Mouse (Mus musculus) c-Kit-positive CD71-negative TER-119-negative erythroid progenitor cells, embryonic 14.5 days (primary cell): ENCODE measurements at regions not wholly inside any gene's neighbourhood (a gene's known extent, or its start where the extent isn't known, plus 50 kb on each side); places are given as distances from the start of the nearest gene placed in this dataset.
"Not testable (repeated sequence)": the region's sequence is repeated elsewhere in the genome, so short reads cannot be mapped to it uniquely, and the experiment has no call there.

ENCODE experiments used
- DNase-seq: peaks from one replicate; pipeline ENCODE4 v3.0.0-alpha.2; 2013; ENCODE audit warnings: low read depth

DNA sequence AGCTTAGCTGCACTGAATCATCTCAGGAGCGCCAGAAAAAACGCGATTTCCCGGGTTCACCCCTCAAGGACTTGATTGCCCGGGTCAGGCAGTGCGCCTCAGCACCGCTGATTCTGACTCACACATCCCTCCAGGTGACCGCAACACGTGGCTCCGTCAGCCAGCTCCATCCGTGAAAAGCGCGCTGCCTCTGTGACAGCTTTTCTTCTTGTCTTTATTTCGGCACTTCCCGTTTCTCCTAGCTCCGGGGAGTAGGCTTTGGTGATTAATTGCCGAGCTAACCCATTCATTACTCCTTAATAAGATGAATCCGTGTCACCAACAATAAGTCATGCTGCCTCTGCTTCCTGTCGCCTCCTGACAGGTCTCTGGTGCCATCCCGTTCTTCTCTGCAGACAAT, 108.6 kb downstream of the Katnal1 start:
- DNase-seq: peak; percentile 47

- no peak for DNase-seq
These were observed 109.7 kb downstream of the Katnal1 start for GRCm38 (mm10) chr5:148819423-148819822.

DNA sequence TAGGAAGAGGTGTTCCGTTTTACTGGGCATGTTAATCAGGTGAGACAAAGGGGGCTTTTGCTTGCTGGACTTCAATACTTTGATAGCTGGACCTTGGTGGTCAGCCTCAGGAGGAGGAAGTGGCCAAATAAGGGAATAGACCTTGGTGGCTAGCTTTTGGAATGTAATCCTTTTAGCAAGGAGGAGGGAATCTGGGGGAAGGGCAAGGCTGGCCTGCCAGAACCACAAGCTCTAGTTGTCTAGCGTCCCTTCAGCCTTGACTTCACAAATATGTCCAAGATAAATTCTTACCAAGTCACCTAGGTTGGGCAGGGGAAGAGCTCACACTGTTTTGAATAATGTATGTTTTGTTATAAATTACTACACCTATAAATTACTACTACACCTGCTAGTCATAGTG, 110.4 kb downstream of the Katnal1 start:
- no peak for DNase-seq

GRCm38 (mm10) chr5:148812840-148813239, 116.3 kb downstream of the Katnal1 start:
- no peak for DNase-seq

GRCm38 (mm10) chr5:148812016-148812415, 117.1 kb downstream of the Katnal1 start:
- DNase-seq: peak; percentile 87

- no peak for DNase-seq
These were observed 119.6 kb downstream of the Katnal1 start for GRCm38 (mm10) chr5:148809485-148809884.

GRCm38 (mm10) chr5:148809055-148809454, 120.1 kb downstream of the Katnal1 start:
- DNase-seq: no peak

GRCm38 (mm10) chr5:148808426-148808825, 120.7 kb downstream of the Katnal1 start:
- no peak for DNase-seq

- DNase-seq: no peak
These were observed 121.5 kb downstream of the Katnal1 start for GRCm38 (mm10) chr5:148807612-148808011.

- DNase-seq: no peak
These were observed 124.1 kb downstream of the Katnal1 start for GRCm38 (mm10) chr5:148805030-148805429.

- DNase-seq: no peak
These were observed 125.3 kb downstream of the Katnal1 start for GRCm38 (mm10) chr5:148803772-148804171.

GRCm38 (mm10) chr5:148802720-148803119, 126.4 kb downstream of the Katnal1 start:
- no peak for DNase-seq

DNA sequence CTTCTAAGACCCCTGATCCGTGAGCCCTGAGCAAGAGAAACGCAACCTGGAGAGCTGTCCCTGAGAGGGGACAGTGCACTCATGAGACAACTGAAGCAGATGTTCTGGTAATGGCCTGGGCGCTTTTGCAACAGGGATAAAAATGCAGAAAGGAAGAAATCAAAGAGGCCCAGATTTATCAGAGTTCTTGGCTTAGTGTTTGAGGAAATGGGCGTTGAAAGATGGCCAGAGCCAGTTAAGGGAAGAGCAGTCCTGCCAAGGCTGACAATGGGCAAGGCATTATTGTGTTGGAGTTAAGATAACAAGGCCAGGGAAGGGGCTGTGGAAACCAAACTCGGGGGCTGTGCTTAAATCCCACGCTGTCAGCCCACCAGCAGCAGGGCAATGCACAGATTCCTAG, 130.6 kb downstream of the Katnal1 start:
- no peak for DNase-seq

- DNase-seq: no peak
These were observed 133.0 kb downstream of the Katnal1 start for GRCm38 (mm10) chr5:148796072-148796471.

GRCm38 (mm10) chr5:148794465-148794864, 134.7 kb downstream of the Katnal1 start:
- DNase-seq: no peak

DNA sequence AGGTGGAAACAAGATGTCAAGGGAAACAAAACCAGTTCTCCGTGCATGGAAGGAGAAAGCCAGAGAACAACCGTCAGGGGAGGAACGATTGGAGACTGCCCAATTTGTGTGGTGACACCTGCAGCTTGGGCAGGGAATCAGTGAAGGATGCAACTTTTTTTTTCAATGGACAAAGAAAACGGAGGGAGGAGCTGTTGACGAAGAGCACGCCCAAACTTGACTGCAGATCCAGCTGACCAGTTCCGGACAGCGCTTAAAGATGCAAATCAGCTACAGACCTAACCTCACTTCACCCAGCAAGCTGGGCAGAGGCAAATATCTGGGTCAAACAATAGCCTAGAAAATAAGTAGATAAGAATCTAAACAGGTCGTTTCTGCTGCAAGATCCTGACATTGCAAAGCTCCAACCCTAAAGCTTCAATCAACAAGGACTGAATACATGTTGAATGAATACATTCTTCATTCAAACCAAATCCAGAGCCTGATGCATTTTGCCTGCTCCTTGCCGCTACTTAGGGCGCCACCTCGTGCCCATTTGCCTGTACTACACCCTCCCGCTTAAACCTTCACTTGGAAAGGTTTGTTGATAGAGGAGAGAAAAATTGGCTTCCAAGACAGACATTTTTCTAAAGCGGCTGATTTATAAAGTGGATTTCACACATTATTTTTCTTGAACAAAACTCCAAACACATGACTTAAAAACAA, 136.2 kb downstream of the Katnal1 start:
- peak; percentile 71 for DNase-seq

DNA sequence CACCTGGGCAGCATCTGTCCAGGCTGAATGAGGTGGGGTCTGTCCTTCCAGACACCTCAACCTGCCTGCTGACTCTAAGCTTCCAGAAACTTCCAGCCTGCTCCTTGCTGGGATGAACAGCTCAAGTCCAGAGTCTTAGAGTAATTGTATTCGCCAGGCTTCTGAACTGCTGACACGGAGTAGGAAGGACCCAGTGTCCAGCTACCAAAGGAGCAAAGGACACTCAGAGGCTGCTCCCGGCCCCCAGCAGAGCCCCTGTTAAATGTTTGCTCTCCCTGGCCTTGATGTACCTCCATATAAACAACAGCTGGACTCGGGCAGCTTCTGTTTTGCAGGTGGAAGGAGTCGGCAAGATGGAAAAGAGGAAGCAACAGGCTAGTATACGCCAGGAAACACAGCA, 137.5 kb downstream of the Katnal1 start:
- DNase-seq: no peak

DNA sequence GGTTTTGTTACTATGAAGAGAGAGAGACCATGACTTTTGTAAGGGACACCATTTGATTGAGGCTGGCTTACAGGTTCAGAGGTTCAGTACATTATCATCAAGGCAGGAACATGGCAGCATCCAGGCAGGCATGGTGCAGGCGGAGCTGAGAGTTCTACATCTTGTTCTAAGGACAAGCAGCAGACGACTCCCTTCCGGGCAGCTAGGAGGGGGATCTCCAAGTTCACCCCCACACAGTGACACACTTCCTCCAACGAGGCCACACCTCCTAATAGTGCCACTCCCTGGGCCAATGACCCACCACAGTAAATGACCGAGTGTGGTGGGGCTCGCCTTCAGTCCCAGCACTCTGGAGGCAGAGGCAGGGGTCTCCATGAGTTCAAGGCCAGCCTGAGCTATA, 138.8 kb downstream of the Katnal1 start:
- DNase-seq: not testable (repeated sequence)

DNA sequence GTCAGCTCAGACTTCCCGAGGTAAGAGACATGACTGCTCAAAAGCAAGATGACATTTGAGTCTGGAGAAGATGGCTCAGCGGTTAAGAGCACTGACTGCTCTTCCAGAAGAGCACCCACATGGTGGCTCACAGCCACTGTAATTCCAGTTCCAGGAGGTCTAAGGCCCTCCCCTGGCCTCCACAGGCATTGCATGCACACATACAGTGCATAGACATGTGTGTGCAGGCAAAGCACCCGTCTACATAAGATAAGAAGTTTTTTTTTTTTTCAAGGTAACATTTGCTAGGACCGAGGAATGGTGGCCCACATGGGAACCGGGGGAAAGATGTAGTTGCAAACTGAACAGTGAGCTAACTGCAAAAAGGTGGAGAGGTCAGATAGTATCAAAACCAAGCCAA, 139.3 kb downstream of the Katnal1 start:
- DNase-seq: no peak

GRCm38 (mm10) chr5:148789147-148789566, 140.0 kb downstream of the Katnal1 start:
- no peak for DNase-seq

DNA sequence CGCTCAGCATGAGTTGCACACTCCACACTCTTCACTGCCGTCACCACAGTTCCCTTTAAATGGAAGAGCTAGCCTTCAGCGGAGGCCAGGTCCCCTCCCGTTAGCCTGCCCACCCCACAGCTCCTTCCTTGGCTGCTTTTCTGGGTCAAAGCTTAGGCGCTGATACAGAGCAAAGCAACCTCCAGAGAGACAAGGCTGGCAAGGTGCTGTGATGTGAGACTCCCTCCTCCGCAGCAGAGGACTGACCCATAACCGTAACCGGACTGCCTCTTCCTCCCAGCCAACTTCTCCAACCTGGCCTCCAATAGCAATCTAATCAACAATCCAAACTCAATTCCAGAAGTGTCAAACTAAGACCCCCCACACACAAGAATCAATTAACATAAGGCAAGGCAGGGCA, 140.4 kb downstream of the Katnal1 start:
- DNase-seq: no peak

DNA sequence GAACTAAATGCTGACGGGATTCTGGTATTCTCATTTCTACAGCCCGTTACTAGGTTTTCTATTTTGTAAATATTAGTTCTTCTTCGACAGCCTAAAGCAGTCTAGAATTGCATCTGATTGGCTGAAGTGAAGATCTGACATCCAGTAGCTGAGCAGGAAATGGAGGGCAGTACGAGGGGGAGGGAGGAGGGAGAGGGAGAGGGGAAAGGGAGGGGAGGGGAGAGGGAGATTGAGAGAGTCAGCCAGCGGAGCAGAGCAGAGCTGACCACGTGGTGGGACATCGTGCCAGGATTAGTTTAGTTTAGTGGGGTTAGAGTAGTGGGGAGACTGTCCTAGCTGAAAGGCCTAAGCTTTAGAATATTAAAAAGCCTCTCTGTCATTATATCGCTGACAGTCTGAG, 141.8 kb downstream of the Katnal1 start:
- no peak for DNase-seq

DNA sequence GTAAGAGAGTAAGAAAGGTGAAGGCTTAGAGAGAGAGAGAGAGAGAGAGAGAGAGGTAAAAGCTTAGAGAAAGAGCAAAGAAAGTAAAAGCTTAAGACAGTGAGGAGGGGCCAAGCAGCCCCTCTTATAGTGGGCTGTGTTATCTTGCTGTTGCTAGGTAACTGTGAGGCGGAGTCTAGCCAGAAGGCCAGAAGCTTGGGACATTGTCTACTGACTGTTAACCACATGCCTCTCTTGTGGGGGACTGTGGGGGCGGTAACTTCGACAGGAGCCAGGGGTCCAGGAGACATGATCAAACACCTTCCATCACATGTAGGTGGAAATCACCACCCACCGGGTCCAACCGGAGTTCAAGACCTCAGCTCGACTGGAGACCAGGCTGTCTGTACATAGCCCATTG, 148.0 kb downstream of the Katnal1 start:
- not testable (repeated sequence) for DNase-seq
